Mouse (Mus musculus) retina, embryonic 14.5 days (tissue): ENCODE data around the gene Bcl2l15.

Experiments used
- DNase-seq: peaks from one replicate; pipeline ENCODE4 v3.0.0-alpha.2; 2015; ENCODE audit warnings: low spot score

Bcl2l15 gene

GRCm38 (mm10) chr3:103868008-103868407, 35.6 kb downstream of the Bcl2l15 start:
- no peak for DNase-seq

- DNase-seq = no peak
These were observed 40.3 kb downstream of the Bcl2l15 start for GRCm38 (mm10) chr3:103872663-103873098.

GRCm38 (mm10) chr3:103874329-103874728, 41.9 kb downstream of the Bcl2l15 start:
- no peak for DNase-seq

- DNase-seq = no peak
These were observed 53.5 kb downstream of the Bcl2l15 start for GRCm38 (mm10) chr3:103885946-103886345.

GRCm38 (mm10) chr3:103887581-103887980, 55.2 kb downstream of the Bcl2l15 start:
- peak; percentile 75 for DNase-seq

- no peak for DNase-seq
These were observed 61.0 kb downstream of the Bcl2l15 start for GRCm38 (mm10) chr3:103893374-103893773.
